Mouse (Mus musculus): ENCODE results near the gene Atp6v0e2. TPM values are rescaled to one million over a fixed set of nuclear protein-coding genes. Genes with fewer than 3 reads are reported as not detected.
A peak's percentile ranks its signal among the peaks of the same experiment; 100 is the strongest.

The Atp6v0e2 gene
- polyA plus RNA-seq (2014; fragmentation: Nextera tagmentation; extraction: Ambion mirVana), result 59.7 and 70.8 TPM in 2 replicates

DNA sequence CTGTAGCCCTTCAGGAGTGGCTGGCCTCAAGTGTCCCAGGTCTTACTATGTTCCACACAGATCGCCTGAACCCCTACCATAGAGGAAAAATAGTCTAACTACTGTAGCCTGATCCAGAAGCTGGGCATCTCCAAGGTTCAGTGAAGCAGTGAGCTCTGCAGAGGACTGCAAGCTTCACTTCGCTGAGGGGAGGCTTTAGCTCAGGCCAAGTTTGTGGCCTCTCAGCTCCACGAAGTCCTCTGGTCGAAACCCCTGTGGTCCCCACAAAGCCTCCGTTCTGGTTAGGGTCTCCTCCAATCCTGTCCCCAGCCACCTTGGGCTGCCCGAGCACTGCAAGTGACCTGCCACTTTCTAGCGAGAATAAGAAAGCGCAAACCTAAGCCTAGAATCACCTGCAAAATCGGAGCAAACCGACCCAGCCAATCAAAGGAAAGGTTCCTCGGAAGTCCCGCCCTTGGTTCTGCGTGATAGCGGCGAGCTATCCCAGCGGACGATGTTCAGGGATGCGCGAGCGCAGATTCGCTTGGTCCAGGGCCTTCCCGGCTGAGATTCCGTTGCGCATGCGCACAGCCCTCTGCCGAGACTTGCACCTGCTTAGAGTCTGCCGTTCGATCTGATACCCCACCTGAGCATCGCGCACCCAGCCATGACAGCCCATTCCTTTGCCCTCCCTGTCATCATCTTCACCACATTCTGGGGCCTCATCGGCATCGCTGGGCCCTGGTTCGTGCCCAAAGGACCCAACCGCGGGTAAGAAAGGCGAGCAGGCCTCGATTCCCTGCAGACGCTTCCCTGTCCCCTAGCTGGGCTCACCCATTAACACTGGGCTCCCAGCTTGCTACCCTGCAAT lies at the start of gene Atp6v0e2:
TSS of gene Atp6v0e2 (plus strand) at position 511 of the 850 bp plus-strand sequence.
- no peaks in the 10 kb centered on the region for H3K27me3 ChIP-seq (ENCODE audit: control insufficient read depth, insufficient read depth, low read length)
- WGBS, result 5% methylated on average over 38 of the region's 38 CpGs
- H3K9ac ChIP-seq (ENCODE audit: low read length), result peak within 1 kb of the TSS; percentile 70
- H3K4me1 ChIP-seq (ENCODE audit: control insufficient read depth, insufficient read depth, low read length), result peaks cover 7% of the 10 kb centered on the region
- no peaks in the 10 kb centered on the region for H3K9me3 ChIP-seq (ENCODE audit: control insufficient read depth, low read length)
- ATAC-seq (ENCODE audit: insufficient read depth, low FRiP score, low TSS enrichment) (peak; percentile 91), DNase-seq (ENCODE audit: low spot score) (peak; percentile 93)
- H3K27ac ChIP-seq (ENCODE audit: low read depth, low read length), result no peak within 1 kb of the TSS
- no peaks in the 10 kb centered on the region for H3K36me3 ChIP-seq (ENCODE audit: control insufficient read depth, insufficient read depth, low read length)
- peak within 1 kb of the TSS; percentile 49 for H3K4me3 ChIP-seq (ENCODE audit: low read depth, low read length)
- peak within 1 kb of the TSS; percentile 69 for H3K4me2 ChIP-seq (ENCODE audit: low read depth)

DNA sequence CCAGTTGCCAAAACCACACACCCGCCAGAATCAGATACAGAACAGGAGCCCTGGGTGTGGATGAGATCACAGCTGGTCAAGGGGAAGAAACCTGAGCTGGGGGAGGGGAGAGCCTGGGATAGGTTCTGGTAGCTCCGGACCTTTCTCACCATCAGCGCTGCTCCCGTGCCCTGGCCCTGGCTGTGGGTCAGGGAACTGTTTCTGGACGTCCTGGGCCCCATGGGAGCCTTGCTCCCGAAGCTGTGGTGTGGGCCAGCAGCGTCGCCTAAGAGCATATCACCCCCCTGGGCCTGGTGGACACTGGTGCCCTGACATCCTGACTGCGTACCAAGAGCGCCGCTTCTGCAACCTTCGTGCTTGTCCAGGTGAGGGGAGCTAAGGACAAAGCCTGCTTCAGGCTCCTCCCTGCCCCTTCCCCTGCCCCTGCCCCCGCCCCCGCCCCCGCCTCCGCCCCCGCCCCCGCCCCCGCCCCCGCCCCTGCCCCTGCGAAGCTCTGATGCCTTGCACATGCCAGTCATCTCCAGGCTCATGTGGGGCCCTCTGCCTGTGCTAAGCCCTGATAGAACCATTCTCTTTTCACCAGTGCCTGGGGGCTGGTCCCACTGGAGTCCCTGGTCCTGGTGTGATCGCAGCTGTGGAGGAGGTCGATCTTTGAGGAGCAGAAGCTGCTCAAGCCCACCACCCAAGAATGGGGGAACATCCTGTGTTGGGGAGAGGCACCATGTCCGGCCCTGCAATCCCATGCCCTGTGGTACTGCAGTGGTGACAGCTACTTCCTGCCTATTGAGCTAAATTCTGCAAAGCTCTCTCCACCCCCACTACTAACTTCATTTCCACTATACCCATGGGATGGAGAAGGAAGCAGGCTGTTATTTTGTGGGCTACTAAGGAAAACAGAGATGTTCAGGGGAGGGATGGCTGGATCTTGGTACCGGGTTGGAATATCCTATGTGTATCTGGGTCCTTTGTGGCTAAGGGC lies 49.4 kb upstream of the Atp6v0e2 start:
- Histone ChIP-seq H3K4me2 (ENCODE audit: low read depth) (peak overlapping the region; percentile 39), H3K9me3 (ENCODE audit: control insufficient read depth, low read length) (no peaks in the 10 kb centered on the region), H3K4me3 (ENCODE audit: low read depth, low read length) (no peak overlapping the region; the same call in 1 of the 2 replicates), H3K27me3 (ENCODE audit: control insufficient read depth, insufficient read depth, low read length) (no peaks in the 10 kb centered on the region), H3K27ac (ENCODE audit: low read depth, low read length) (no peak overlapping the region), H3K4me1 (ENCODE audit: control insufficient read depth, insufficient read depth, low read length) (peaks cover 3% of the 10 kb centered on the region; the same call in 1 of the 2 replicates), H3K36me3 (ENCODE audit: control insufficient read depth, insufficient read depth, low read length) (no peaks in the 10 kb centered on the region), H3K9ac (ENCODE audit: low read length) (peak overlapping the region; percentile 54)
- no peak for ATAC-seq (ENCODE audit: insufficient read depth, low FRiP score, low TSS enrichment)
- peak; percentile 39 for DNase-seq (ENCODE audit: low spot score)
- WGBS, result 12% methylated on average over 18 of the region's 25 CpGs

DNA sequence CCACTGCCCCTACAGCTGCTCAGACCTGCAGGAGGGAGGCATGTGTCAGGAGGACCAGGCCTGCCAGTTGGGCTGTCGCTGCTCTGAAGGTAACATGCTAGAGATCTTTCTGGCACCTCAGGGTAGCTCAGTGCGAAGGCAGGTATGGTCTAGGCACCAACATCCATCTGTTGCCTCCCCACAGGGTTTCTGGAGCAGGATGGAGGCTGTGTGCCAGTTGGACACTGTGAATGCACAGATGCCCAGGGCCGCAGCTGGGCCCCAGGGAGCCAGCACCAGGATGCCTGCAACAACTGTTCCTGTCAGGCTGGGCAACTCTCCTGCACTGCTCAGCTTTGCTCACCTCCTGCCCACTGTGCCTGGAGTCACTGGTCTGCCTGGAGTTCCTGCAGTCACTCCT lies 47.7 kb upstream of the Atp6v0e2 start:
- Histone ChIP-seq H3K4me2 (ENCODE audit: low read depth) (no peak overlapping the region), H3K9me3 (ENCODE audit: control insufficient read depth, low read length) (no peaks in the 10 kb centered on the region), H3K4me3 (ENCODE audit: low read depth, low read length) (no peak overlapping the region), H3K27ac (ENCODE audit: low read depth, low read length) (no peak overlapping the region), H3K36me3 (ENCODE audit: control insufficient read depth, insufficient read depth, low read length) (no peaks in the 10 kb centered on the region), H3K9ac (ENCODE audit: low read length) (no peak overlapping the region), H3K4me1 (ENCODE audit: control insufficient read depth, insufficient read depth, low read length) (peaks cover 3% of the 10 kb centered on the region; the same call in 1 of the 2 replicates), H3K27me3 (ENCODE audit: control insufficient read depth, insufficient read depth, low read length) (no peaks in the 10 kb centered on the region)
- ATAC-seq (ENCODE audit: insufficient read depth, low FRiP score, low TSS enrichment) (no peak), DNase-seq (ENCODE audit: low spot score) (no peak)
- WGBS, result 91% methylated on average over 3 of the region's 3 CpGs

DNA sequence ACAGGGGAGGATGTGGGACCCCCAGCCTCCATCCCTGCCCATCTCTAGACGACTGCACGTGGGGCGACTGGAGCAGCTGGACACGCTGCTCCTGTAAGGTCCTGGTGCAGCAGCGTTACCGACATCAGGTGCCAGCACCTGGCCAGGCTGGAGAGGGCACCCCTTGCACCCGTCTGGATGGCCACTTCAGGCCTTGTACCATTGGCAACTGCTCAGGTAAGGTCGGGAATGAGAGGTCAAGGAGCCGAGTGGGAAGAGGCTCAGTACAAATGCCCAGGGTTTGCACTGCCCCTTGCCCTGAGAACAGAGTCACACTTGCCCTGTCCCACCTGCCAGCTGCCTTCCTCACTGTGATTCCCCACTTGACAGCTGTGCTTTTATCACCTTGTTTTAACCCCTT lies 46.1 kb upstream of the Atp6v0e2 start:
- H3K9ac ChIP-seq (ENCODE audit: low read length), result no peak overlapping the region
- no peak overlapping the region for H3K27ac ChIP-seq (ENCODE audit: low read depth, low read length)
- no peaks in the 10 kb centered on the region for H3K9me3 ChIP-seq (ENCODE audit: control insufficient read depth, low read length)
- peaks cover 3% of the 10 kb centered on the region; the same call in 1 of the 2 replicates for H3K4me1 ChIP-seq (ENCODE audit: control insufficient read depth, insufficient read depth, low read length)
- DNase-seq (ENCODE audit: low spot score) (peak; percentile 9), ATAC-seq (ENCODE audit: insufficient read depth, low FRiP score, low TSS enrichment) (no peak)
- H3K27me3 ChIP-seq (ENCODE audit: control insufficient read depth, insufficient read depth, low read length), result no peaks in the 10 kb centered on the region
- H3K4me2 ChIP-seq (ENCODE audit: low read depth), result no peak overlapping the region
- no peaks in the 10 kb centered on the region for H3K36me3 ChIP-seq (ENCODE audit: control insufficient read depth, insufficient read depth, low read length)
- 72% methylated on average over 9 of the region's 9 CpGs for WGBS
- no peak overlapping the region for H3K4me3 ChIP-seq (ENCODE audit: low read depth, low read length)

DNA sequence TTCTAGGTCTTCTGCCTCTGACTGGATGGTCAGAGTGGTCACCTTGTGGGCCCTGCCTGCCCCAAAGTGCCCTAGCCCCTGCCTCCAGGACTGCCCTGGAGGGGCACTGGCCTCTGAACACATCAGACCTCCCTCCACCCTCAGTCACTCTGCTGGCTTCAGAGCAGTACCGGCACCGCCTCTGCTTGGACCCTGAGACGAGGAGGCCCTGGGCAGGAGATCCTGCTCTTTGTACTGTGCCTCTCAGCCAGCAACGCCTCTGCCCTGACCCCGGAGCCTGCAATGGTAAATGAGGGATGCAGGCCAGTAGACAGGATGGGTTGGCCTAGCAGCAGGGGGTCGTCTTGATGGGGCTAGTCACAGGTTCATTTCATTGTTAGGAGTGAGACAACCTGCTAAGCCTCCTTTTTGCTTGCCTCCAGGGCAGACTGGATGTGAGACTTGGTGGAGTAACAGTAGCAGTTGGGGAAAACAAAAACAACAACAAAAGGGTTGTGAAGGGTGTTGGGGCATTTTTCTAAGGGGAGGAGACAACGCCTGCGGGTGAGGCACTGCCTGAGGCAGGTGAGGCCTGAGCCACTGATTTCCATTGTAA lies 44.2 kb upstream of the Atp6v0e2 start:
- no peak overlapping the region for H3K4me2 ChIP-seq (ENCODE audit: low read depth)
- H3K27me3 ChIP-seq (ENCODE audit: control insufficient read depth, insufficient read depth, low read length), result no peaks in the 10 kb centered on the region
- DNase-seq (ENCODE audit: low spot score), result peak; percentile 9
- 0 out of 2 replicates have a peak, but pooled peaks cover 1% of the 10 kb centered on the region for H3K4me1 ChIP-seq (ENCODE audit: control insufficient read depth, insufficient read depth, low read length)
- no peak overlapping the region for H3K9ac ChIP-seq (ENCODE audit: low read length)
- no peaks in the 10 kb centered on the region for H3K9me3 ChIP-seq (ENCODE audit: control insufficient read depth, low read length)
- H3K4me3 ChIP-seq (ENCODE audit: low read depth, low read length), result no peak overlapping the region
- H3K27ac ChIP-seq (ENCODE audit: low read depth, low read length), result no peak overlapping the region
- 9% methylated on average over 8 of the region's 8 CpGs for WGBS
- no peaks in the 10 kb centered on the region for H3K36me3 ChIP-seq (ENCODE audit: control insufficient read depth, insufficient read depth, low read length)
- no peak for ATAC-seq (ENCODE audit: insufficient read depth, low FRiP score, low TSS enrichment)

DNA sequence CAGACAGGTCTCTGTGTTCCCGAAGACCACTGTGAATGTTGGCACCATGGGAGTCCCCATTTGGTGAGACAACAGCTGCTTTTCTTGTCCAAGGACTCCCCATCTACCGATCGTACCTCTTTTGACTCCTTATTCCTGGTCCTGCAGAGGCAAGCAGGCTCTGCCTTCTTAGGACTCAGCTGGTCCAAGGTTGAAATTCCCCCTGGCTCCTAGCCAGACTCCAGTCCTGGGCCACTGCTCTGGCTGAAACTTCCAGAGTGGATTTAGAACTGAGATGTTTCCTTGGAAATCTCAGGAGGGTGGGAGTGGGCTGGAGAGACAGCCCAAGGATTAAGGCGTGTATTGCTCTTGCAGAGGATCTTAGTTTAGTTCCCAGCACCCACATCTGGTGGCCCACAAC lies 39.9 kb upstream of the Atp6v0e2 start:
- WGBS, result 91% methylated on average over 4 of the region's 4 CpGs
- H3K4me1 ChIP-seq (ENCODE audit: control insufficient read depth, insufficient read depth, low read length), result no peaks in the 10 kb centered on the region
- no peak overlapping the region for H3K4me3 ChIP-seq (ENCODE audit: low read depth, low read length)
- no peaks in the 10 kb centered on the region for H3K27me3 ChIP-seq (ENCODE audit: control insufficient read depth, insufficient read depth, low read length)
- DNase-seq (ENCODE audit: low spot score), result no peak
- H3K9me3 ChIP-seq (ENCODE audit: control insufficient read depth, low read length), result no peaks in the 10 kb centered on the region
- H3K27ac ChIP-seq (ENCODE audit: low read depth, low read length), result no peak overlapping the region
- ATAC-seq (ENCODE audit: insufficient read depth, low FRiP score, low TSS enrichment), result no peak
- no peak overlapping the region for H3K4me2 ChIP-seq (ENCODE audit: low read depth)
- H3K9ac ChIP-seq (ENCODE audit: low read length), result no peak overlapping the region
- H3K36me3 ChIP-seq (ENCODE audit: control insufficient read depth, insufficient read depth, low read length), result no peaks in the 10 kb centered on the region

DNA sequence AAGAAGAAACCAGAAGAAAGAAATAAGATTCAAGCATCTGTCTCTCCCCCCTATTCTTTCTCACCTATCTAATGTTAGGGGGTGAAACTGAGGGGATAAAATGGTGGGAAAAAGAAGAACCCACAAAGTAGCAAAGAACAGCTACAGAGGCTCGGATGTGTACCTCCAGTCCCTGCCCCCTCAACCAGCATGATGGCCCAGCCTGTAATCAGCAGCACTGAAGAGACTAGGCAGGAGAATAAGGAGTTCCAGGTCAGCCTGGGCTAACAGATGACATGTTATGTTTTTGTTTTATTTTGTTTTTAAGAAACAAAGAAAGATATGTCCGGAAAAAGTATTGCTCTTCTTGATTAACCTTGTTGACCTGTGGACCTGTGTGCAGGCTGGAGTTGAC lies 33.6 kb upstream of the Atp6v0e2 start:
- Histone ChIP-seq H3K4me3 (ENCODE audit: low read depth, low read length) (peak overlapping the region; percentile 70), H3K36me3 (ENCODE audit: control insufficient read depth, insufficient read depth, low read length) (no peaks in the 10 kb centered on the region), H3K27ac (ENCODE audit: low read depth, low read length) (no peak overlapping the region), H3K4me1 (ENCODE audit: control insufficient read depth, insufficient read depth, low read length) (no peaks in the 10 kb centered on the region), H3K9me3 (ENCODE audit: control insufficient read depth, low read length) (no peaks in the 10 kb centered on the region), H3K27me3 (ENCODE audit: control insufficient read depth, insufficient read depth, low read length) (no peaks in the 10 kb centered on the region), H3K4me2 (ENCODE audit: low read depth) (no peak overlapping the region; the same call in 1 of the 2 replicates), H3K9ac (ENCODE audit: low read length) (no peak overlapping the region)
- WGBS, result 12% methylated on average over 2 of the region's 2 CpGs
- no peak for DNase-seq (ENCODE audit: low spot score)
- peak; percentile 42; the same call in 1 of the 2 replicates for ATAC-seq (ENCODE audit: insufficient read depth, low FRiP score, low TSS enrichment)

DNA sequence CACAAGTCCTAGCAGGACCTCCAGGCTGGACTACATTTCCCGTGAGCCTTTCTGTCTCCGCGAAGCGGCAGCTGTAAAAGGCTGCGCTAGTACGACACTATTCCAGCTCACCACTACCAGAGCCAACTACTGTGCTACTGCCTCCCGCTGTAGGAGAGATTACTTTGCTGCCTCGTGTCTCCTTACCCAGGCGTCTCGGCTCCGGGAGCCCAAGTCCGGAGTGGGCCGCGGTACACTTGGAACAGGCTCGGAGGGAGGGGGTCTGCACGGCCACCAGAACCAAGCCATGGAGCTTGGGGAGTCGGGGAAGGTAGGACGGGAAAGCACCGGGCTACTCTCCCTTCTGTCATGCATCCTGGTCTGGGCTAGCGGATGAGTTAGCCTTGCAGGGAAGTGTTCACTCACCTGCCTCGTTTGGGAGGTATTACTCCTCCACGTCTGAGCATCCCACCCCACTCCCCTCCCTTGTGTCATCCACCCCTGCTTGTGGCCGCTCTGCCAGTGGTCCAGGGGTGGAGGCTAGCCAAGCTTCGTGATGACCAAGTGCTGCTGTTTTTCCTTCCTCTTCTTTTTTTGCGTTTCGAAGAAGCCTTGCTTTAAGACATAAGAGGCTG lies 33.1 kb upstream of the Atp6v0e2 start:
- Histone ChIP-seq H3K4me1 (ENCODE audit: control insufficient read depth, insufficient read depth, low read length) (no peaks in the 10 kb centered on the region), H3K27ac (ENCODE audit: low read depth, low read length) (0 out of 2 replicates have a peak overlapping the region, but pooled peaks have one; percentile 14), H3K27me3 (ENCODE audit: control insufficient read depth, insufficient read depth, low read length) (no peaks in the 10 kb centered on the region), H3K4me2 (ENCODE audit: low read depth) (peak overlapping the region; percentile 88), H3K9me3 (ENCODE audit: control insufficient read depth, low read length) (no peaks in the 10 kb centered on the region), H3K9ac (ENCODE audit: low read length) (peak overlapping the region; percentile 70), H3K4me3 (ENCODE audit: low read depth, low read length) (peak overlapping the region; percentile 70), H3K36me3 (ENCODE audit: control insufficient read depth, insufficient read depth, low read length) (no peaks in the 10 kb centered on the region)
- peak; percentile 91 for ATAC-seq (ENCODE audit: insufficient read depth, low FRiP score, low TSS enrichment)
- 1% methylated on average over 26 of the region's 26 CpGs for WGBS
- peak; percentile 68 for DNase-seq (ENCODE audit: low spot score)

All from neural tube, embryonic 11.5 days (tissue).